Mouse (Mus musculus): ENCODE results near the gene Gm13271.
A peak's percentile ranks its signal among the peaks of the same experiment; 100 is the strongest.
"Not testable (repeated sequence)": the region's sequence is repeated elsewhere in the genome, so short reads cannot be mapped to it uniquely, and the experiment has no call there.

Gm13271 gene

DNA sequence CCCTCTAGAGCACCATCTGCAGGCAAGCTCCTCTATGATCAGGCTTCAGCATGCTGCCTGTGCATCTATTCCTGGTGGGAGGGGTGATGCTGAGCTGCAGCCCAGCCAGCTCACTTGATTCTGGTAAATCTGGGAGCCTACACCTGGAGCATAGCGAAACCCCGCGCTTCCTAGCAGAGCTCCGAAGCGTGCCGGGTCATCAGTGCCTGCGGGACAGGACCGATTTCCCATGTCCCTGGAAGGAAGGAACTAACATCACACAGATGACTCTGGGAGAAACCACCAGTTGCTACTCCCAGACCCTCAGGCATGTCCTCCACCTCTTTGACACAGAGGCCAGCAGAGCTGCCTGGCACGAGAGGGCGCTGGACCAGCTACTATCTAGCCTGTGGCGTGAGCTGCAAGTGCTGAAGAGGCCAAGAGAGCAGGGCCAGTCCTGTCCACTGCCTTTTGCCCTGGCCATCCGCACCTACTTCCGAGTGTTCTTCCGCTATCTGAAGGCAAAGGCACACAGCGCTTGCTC, at the start of gene Gm13271:
TSS of gene Gm13271 (plus strand) at position 51 of the 523 bp plus-strand sequence.
- DNase-seq (ENCODE audit: low read depth), result not testable (repeated sequence)

DNA sequence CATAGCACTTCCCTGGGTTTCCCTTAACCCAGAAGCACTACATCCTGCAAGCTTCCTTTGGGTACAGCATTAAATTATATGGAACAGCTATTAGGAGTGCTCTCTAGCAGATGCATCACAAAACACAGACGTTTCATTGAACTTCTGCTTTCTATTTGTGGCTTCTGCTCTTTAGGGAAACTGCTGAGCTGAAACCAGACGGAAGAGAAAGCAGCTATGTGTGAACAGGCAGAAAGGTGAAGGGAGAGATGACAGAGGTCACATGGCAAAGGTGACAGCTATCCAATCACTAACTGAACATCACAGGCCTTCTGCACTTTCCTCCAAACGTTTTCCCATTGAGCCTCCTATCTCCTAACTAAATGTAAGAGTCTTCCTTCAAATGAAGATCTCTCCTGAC, 48.7 kb upstream of the Gm13271 start:
- no peak for DNase-seq (ENCODE audit: low read depth)

DNA sequence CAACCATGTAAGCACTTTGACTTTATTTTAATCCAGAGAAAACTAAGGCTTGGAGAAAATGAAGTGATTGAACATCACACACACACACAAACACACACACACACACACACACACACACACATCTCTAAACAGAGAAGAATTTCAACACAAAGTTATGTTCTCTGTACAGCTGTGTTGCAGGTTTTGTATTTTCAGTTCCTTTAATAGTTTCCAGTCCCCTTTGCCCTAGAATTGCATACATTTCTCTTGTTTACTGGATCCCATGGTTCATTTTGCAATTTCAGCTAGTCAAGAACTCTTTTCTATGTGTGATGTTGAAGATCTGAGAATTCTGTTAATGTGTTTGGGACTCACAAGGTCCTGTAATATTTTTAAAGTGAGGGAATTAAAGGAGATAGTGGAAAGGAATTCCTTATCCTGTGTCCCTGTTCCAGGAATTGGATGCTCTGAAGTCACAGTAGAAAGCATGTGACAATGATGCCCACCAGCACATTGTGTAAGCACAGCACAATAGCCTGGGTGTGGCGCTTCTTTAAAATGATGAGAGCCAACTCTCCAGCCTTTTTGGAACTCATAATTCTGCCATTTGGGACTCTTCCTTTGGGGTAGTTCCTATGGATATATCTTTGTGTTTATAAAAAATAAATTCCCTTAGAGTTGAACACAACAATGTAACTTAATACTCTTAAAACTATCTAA, 47.4 kb upstream of the Gm13271 start:
- DNase-seq (ENCODE audit: low read depth), result no peak

DNA sequence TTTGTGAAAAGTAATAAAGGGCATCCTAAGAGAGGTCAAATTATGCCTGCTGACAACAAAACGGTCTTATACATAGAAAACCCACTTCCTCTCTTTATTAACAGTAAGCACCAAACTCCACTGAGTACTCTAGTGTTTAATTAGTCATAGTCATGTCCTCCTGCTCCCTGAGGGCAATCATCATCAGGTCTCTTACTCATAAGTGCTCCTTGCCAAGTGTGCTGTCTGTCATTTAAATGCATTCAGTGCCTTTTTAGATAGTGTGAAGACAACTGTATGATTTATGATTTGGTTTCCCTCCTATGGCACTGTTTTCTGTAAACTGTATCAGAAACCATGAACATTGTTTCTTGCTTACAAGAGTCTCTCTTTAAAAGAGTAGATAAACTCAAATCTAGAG, 40.4 kb upstream of the Gm13271 start:
- DNase-seq (ENCODE audit: low read depth), result no peak

DNA sequence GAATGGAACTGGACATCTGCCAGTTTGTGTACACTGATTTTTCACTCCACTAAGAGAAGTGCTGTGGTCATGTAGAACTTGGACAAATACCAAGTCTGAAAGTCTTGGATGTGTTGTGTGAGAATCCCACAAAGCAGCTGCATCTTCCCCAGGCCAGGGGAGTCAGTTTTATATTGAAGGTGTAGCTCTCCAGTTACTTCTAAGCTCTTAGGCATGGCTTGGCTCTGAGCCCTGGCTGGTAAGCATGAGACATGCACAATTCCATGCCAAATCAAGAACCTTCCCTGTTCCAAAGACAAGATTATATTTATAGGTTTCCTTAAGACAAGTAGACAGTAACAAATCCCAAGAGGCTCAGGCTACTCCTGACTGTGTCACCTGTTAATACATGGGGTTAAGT, 39.6 kb upstream of the Gm13271 start:
- no peak for DNase-seq (ENCODE audit: low read depth)

DNA sequence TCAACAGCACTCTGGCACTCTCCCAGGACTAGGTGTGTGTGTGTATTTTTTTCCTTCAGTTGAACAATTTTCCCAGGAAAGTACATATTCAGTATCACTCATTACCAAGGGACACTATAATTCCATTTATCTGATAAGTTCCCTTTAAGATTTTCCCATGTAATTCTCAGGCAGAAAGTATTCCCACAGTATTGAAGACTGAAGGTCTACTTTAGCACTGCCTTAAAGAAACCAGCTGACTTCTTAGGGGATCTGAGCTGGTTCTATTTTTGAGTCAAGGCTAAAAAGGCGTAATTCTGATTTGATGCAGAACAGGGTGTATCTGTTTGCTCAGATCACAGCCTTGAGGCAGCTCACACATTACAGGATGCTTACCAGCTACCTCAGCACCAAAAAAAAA, 36.0 kb upstream of the Gm13271 start:
- no peak for DNase-seq (ENCODE audit: low read depth)

DNA sequence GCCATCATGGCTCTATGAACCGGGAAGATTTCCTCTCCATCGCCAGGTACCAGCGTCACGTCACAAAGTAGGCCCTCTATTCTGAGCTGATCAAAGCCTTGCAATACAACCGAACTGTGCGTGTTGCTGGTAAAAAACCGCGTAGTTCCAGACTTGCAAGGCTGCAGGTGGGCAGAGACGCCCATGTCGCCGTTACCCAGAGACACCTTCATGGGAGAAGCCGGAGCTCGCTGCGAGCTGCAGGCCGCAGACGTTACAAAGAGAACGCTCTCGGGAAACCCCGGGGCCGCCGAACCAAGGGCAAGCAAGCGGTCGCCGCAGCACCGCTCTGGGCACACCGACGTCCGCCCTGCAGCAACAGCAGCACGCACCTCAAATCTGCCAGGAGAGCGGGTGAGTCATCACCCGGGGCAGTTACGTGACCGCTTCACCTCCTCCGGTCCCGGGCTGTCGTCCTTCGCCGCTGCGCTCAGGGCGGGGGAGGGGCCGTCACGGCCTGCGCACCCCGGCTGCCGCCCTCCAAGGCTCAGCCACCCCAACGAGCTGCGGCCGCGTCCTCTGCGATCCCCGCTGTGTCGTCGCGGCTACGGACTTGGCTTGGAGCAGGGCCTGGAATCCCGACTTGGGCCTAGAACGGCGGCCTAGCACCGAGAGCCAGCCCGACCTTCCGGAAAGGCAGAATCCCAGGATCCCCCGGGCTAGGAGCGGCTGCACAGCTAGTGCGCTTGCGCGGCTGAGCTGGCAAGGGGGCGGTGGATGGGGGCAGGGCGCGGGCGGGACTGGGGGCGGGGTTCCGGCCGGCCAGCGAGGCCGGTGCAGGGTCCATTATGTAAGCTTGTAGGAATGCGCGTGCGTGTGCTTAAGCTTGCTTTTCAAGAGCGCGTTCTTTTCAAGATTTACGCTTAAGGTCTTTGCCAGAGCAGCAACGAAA, 32.6 kb upstream of the Gm13271 start, which contains the start of the genes Gm26566 and Klhl9:
TSS of gene Gm26566 (plus strand) at position 15 of the 931 bp plus-strand sequence.
TSS of gene Klhl9 (minus strand) at position 675 of the 931 bp plus-strand sequence.
- DNase-seq (ENCODE audit: low read depth), result peak; percentile 90

DNA sequence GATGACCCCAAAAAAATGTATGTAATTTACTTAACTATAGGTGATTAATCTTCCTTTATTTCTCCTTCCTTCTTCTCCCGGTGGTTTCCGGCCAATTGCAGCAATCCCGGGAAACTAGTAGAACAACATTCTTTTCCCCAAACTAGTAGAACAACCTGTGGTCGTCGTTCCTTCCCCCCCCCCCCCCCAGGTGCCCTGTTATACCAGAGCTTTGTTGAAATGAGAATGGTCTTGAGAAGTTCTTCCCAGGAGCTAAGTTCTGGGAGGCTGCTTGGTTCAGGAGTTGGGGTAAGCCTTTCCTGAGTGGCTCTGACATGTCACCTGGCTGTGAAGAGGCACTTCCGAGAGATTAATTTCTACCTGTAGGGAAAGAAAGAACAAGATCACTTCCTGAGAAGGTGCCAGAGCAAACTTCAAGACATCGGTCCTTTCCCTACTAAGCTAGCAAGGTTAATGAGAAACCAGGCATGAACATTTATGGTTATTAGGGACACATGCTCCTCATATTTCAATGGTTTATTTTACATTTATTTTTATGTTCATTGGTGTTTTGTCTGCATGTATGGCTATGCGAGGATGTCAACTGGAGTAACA, 31.1 kb upstream of the Gm13271 start:
- no peak for DNase-seq (ENCODE audit: low read depth)

DNA sequence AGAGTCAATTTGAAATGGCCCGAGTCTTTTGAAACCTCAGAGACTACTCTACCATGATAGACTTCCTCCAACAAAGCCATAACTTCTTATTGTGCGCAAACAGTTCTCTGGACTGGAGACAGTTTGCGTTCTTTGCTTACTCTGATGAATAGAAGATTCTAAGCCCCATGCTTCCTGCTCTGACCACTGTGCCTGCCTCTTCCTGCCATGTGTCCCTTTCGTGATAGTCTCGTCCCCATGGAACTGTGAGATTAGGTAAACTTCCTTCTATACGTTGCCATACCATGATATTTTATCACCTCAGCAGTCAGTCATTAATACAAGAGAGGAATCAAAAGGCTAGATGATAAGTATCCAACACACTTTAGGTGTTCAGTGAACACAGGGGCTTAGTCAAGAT, 27.9 kb upstream of the Gm13271 start:
- no peak for DNase-seq (ENCODE audit: low read depth)

DNA sequence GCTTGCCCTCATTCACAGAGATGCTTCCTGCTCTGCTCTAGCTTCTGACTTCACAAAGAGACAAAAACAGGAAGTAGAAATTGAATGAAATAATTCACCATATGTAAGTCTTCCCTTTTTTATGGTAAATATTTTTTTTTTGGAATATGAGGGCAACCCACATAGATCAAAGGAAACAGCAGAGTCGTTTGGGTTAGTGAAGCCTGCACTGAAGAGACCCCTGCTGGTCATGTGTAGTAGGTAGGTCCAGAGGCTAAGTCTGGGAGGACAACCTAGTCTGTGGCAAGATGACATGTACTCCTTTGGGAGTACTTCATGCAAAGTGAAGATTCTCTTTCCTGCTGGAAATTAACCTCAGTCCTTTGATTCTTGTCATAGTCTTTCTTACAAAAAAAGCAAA, 27.3 kb upstream of the Gm13271 start:
- DNase-seq (ENCODE audit: low read depth), result peak; percentile 74

DNA sequence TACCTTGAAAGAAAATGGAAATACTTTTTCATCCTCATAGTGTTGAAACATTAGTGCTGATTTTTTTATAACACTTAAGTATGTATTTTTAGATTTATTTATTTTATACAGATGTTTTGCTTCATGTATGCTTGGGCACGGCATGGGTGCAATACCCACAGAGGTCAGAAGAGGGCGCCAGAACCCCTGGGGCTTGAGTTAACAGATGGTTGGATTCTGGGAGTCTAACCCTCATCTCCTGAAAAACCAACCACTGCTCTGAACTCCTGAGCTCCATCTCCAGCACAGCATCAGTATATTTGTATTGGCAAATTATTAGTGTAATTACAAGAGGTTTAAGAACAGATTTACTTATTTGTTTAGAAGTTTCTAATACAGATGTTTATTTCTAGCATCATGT, 16.2 kb upstream of the Gm13271 start:
- peak; percentile 90 for DNase-seq (ENCODE audit: low read depth)

DNA sequence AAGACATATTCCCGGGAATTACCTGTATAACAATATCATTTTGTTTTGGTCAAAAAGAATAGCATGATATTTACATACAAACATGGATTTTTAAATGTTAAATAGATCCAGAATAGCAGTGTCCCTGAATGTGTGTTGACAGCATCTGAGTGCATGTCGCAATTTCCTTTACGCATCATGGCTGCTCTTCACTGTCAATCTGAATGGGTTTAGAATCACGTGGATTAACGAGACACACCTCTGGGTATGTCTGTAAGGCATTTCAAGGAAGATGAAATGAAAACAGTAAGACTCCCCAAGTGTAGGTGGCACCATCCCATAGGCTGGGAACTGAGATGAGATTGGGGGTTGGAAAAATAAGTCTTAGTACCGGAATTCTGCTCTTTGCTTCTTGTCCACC, 15.6 kb upstream of the Gm13271 start:
- no peak for DNase-seq (ENCODE audit: low read depth)

DNA sequence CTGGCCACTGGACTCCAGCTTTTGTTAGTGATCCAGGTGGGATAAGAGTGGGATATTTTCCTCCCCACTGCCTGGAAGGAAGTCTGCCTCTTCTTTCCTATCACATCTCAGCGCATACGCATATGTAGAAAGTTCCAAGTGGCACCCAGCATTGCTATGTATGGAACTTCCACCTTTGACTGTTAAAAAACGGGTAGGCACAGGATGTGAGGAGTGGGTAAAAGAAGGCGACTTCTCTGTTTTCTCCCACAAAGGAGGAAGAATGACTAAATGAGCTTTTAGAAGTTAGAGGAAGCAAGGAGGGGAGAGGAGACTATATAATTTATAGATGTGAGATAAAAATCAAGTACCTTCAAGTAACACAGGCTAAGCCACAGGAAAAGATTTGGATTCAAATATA, 13.2 kb upstream of the Gm13271 start:
- no peak for DNase-seq (ENCODE audit: low read depth)

DNA sequence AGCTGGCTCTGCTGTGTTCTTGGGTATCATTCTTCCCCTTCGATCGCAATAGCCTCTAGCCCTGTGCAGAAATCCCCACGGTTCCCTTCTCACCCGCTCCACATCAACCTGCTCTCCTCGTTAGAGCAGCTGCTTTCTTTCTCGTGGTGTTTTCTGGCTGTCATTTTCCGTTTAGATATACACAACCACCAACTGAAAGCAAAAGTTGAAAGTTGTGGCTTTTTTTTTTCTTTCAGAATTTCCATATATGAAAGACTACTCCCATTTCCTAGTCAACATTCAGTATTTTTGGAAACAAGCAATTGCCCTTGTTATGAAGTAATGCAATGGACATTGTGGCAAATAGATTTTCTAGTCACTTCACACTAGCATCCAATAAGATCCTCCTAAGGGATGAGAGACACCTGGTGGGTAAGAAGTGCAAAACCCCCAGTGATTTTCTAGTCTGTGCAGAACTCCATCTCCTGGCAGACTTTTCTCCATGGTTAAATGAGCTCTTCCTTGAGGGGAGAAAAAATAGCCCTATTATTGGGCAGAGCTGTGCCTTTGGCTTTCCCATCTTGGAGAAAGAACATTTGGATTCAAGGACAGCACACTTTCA, 11.8 kb upstream of the Gm13271 start:
- peak; percentile 58 for DNase-seq (ENCODE audit: low read depth)

DNA sequence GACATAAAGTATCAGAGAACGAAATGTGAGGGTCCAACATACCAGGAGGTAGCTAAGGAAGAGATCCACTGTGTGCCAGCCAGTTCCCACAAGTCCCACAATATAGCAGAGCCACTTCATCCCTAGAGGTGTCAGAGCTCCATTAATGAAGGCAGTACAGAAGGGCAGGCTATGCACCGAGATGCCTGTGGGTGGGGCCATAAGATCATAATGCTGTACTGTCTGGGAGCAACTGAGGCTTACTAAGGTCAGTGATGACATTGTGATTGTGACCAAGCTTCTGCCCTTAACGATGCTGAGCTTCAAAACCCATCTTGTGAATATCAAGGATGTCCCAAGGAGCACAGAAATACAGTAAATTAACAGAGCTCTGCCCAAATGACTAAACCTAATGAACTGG, 10.5 kb upstream of the Gm13271 start:
- peak; percentile 29 for DNase-seq (ENCODE audit: low read depth)

DNA sequence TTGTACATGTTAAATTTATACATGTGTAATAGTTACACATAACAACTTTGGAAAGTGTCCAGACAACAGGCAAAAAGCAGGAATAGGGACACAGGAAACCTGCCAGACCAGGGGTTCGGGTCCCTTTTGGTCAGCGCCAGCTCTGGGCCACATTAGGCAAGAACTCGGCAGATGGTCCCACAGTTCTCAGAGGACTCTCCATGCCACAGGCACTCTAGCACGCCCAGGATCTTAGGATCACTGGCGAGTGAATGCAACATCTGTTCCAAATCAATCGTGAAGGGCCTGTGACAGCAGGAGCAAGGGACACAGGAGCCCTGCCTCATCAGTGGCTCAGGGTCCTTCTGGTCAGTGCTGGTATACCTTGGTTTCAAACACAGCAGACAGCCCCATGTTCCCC, 4.7 kb upstream of the Gm13271 start:
- no peak for DNase-seq (ENCODE audit: low read depth)

DNA sequence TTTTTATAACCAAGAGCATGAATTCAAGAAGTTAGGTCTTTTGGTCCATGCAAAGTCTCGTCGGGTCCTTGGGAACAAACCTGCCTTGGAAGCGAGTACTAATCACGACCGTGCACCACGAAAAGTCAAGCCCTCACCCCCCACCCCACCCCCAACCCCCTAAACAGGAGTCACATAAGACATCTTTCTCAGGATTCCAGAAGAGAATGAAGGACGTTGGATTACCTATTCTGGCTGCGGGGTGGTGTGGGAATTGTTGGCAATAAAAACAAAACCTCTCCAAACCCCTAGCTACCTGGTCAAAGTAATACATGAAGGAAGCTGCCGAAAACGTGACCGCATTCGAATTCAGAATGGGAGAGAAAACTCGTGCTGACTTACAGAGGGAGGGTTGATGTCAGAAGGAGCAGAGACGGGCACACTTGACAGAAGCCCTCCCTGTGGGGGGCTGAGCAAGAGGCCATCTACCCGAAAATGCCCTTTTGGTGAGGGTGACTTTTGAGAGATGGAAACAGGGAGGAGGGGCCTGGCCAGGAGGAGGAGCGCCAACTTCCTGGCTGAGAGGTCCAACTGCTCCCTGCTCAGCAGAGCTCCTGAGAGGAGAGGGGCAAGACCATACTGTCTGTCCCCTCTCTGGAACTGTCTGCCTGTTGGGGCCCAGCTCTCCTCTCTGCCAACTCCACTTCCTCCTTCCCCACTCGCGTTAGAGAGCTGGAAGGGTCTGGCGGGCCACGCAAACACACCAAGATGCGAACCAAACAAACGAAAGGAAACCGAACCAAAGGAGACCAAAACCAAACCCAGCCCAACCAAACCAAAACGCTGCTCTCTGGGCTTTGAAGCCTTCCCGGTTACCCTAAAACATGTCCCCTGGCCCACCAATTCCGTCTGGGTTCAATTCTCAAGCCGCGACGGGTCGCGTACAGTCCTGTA, 2.2 kb downstream of the Gm13271 start:
- DNase-seq (ENCODE audit: low read depth), result peak; percentile 77

DNA sequence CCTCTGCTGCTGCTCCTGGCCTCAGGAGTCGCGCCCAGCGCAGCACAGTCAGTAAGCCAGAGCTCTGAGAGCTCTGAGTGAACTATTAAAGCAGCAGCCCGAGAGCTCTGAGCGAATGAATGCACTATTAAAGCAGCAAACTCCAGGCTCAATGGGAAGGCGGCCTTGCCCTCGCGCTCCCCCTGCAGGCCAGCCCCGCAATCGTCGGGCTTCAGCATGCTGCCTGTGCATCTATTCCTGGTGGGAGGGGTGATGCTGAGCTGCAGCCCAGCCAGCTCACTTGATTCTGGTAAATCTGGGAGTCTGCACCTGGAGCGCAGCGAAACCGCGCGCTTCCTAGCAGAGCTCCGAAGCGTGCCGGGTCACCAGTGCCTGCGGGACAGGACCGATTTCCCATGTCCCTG, 3.0 kb downstream of the Gm13271 start:
- DNase-seq (ENCODE audit: low read depth), result peak; percentile 91

DNA sequence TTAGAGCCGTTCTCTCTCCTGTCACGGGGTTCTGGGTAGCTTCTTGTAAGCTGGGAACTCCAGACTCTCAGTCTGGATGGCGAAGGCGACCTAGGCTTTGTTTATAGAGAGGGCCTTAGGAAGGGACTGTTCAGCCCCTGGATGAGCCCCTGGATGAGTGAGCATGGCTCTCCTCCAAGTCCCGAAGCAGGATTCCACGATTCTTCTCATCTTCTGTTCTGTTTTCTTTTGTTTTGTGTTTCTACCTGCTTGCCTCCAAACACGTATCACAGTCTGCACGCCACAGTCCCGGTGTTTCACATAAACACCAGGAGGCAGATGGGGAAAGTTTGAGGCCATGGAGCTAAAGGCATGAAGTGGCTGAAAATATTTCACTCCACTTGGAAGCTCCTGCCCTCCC, 4.1 kb downstream of the Gm13271 start:
- DNase-seq (ENCODE audit: low read depth), result not testable (repeated sequence)

DNA sequence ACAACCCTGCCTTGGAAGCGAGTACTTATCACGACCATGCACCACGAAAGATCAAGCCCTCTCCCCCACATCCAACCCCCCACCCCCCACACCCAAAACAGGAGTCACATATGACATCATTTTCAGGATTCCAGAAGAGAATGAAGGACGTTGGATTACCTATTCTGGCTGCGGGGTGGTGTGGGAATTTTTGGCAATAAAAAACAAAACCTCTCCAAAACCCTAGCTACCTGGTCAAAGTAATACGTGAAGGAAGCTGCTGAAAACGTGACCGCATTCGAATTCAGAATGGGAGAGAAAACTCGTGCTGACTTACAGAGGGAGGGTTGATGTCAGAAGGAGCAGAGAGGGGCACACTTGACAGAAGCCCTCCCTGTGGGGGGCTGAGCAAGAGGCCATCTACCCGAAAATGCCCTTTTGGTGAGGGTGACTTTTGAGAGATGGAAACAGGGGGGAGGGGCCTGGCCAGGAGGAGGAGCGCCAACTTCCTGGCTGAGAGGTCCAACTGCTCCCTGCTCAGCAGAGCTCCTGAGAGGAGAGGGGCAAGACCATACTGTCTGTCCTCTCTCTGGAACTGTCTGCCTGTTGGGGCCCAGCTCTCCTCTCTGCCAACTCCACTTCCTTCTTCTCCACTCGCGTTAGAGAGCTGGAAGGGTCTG, 5.1 kb downstream of the Gm13271 start, which contains the start of gene Gm13283:
TSS of gene Gm13283 (plus strand) at position 510 of the 659 bp plus-strand sequence.
- DNase-seq (ENCODE audit: low read depth), result not testable (repeated sequence)
